Mouse (Mus musculus) heart, embryonic 16.5 days (tissue): ENCODE data around the gene Ndufs2. TPM values are rescaled to one million over a fixed set of nuclear protein-coding genes. Genes with fewer than 3 reads are reported as not detected.

Experiments
- ATAC-seq: fragments of 200-750 bp; cut with Nextera tagmentation; replicated peaks from 2 replicates; pipeline ENCODE4 v1.8.0; 2017; ENCODE audit warnings: moderate number of reproducible peaks; ENCODE audit not compliant: insufficient read depth, low FRiP score; ENCODE audit errors: extremely low read depth
- H3K27ac ChIP-seq: fragments of 300-500 bp; sonication (generic); 2 replicates; pipeline ENCODE4 v1.5.1; 2014; ENCODE audit warnings: mild to moderate bottlenecking, low read length, control low read depth, moderate library complexity
- H3K27me3 ChIP-seq: fragments of 300-500 bp; sonication (generic); 2 replicates; pipeline ENCODE4 v1.6.1; 2014; ENCODE audit warnings: low read length, mixed read lengths; ENCODE audit not compliant: control insufficient read depth, insufficient read depth
- H3K36me3 ChIP-seq: fragments of 300-500 bp; sonication (generic); 2 replicates; pipeline ENCODE4 v1.6.1; 2014; ENCODE audit not compliant: control insufficient read depth, insufficient read depth
- H3K4me1 ChIP-seq: fragments of 300-500 bp; sonication (generic); 2 replicates; pipeline ENCODE4 v1.6.1; 2014; ENCODE audit warnings: low read length, mixed read lengths; ENCODE audit not compliant: control insufficient read depth, insufficient read depth
- H3K4me2 ChIP-seq: fragments of 300-500 bp; sonication (generic); 2 replicates; pipeline ENCODE4 v1.6.1; 2014; ENCODE audit warnings: low read depth, mild to moderate bottlenecking, control low read depth, low read length
- H3K4me3 ChIP-seq: fragments of 300-500 bp; sonication (generic); 2 replicates; pipeline ENCODE4 v1.5.1; 2014; ENCODE audit warnings: mild to moderate bottlenecking, control low read depth, low read length
- H3K9ac ChIP-seq: fragments of 300-500 bp; sonication (generic); 2 replicates; pipeline ENCODE4 v1.6.1; 2014; ENCODE audit warnings: low read length, control low read depth
- H3K9me3 ChIP-seq: fragments of 300-500 bp; sonication (generic); replicated peaks from 2 replicates; pipeline ENCODE4 v1.6.1; 2016; ENCODE audit warnings: low read length; ENCODE audit not compliant: control insufficient read depth
- WGBS: fragments of 180-500 bp; shearing (Covaris S2); extraction: QIAGEN DNeasy Blood & Tissue Kit; methylation state at CpG from one replicate; pipeline ENCODE4 v1.1.7; 2014; 5-methylcytosine and 5-hydroxymethylcytosine counted together
- polyA plus RNA-seq: library from polyadenylated mRNA; unstranded; fragments of >200 nt; fragmentation: Nextera tagmentation; extraction: Ambion mirVana; gene quantifications from 2 replicates; pipeline ENCODE4 v1.2.1, GENCODE M21; 2015

Ndufs2 gene
- polyA plus RNA-seq, 1 experiment from 2014 or later = 700 TPM

DNA sequence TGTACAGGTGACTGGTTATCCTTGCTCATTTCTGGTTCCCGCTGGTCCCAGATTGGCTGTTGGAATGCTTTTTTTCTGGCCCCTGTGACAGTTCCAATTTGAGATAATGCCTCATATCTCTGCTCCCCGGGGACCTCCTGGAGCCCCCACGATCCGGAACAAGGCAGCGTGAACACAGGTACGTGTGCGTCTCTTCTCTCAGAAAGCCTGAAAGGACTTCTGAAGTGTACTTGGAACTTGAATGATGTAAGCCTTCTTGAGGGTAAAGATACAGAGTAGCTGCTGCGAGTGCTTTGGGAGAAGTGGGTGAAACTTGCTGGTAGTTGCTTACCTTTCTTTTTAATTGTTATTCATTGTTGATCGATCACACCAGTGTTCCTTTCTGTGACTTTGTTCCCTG lies 20.0 kb upstream of the Ndufs2 start:
- Histone ChIP-seq H3K27ac (0 out of 2 replicates have a peak overlapping the region, but pooled peaks have one; percentile 16), H3K27me3 (no peaks in the 10 kb centered on the region), H3K4me2 (peak overlapping the region; percentile 100), H3K9ac (peak overlapping the region; percentile 95), H3K36me3 (peaks cover 36% of the 10 kb centered on the region), H3K9me3 (no peaks in the 10 kb centered on the region), H3K4me3 (peak overlapping the region; percentile 93), H3K4me1 (peaks cover 16% of the 10 kb centered on the region)
- 34% methylated on average over 9 of the region's 9 CpGs for WGBS
- no peak for ATAC-seq

DNA sequence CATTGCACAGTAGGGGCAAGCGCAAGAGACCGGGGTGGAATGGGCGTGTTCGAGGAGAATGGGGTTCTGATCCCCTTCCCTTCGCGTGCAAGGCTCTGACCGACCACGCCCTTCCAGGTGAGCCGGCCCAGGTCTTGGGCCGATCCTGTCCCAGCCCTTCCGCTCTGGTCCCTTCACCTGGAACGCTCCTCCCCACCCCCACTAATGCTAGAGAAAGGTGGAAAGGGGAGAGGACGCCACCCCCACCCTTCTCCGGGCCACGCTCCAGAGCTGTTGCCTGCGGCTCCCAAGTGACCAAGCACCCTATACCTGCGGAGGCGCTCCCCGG lies 19.3 kb upstream of the Ndufs2 start:
- under 1% methylated on average over 19 of the region's 19 CpGs for WGBS
- ATAC-seq = peak; percentile 61

DNA sequence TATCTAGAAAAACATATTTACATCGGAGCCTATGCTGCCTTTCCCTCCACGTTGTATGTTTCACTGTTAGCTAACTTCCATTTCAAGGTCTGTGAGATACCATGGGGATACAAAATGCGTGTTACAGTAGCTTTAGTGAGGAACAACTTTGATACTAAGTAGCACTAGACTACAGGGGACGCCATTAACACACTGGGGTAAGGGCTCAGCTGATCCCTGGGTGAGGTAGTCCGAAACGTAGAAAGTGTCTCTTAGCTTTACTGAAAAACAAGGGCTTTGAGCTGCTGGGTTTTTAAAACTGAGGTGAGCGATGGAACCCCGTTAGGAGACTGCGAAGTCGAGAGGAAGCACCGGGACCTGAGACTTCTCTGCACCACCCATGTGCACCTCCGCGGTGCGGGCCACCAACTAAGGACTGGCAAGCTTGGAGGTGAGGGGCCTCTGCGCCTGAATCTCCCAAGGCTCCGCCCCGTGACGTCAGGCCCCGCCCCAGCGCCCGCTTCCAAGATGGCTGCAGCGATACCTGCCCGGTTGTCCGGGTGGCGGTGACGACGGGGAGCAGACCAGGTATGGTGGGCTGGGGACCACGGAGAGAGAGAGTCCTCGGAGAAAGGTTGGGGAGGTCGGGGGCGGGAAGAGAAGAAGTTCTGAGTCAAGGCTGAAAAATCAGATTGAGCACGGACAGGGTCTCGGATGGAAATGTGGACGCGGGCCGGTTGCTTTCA lies 18.8 kb upstream of the Ndufs2 start, which contains the start of gene B4galt3:
Gene B4galt3, plus strand, starts transcription at position 481 of the 725 bp plus-strand sequence.
- Histone ChIP-seq H3K27ac (peak within 1 kb of the TSS; percentile 73), H3K27me3 (no peaks in the 10 kb centered on the region), H3K9ac (peak within 1 kb of the TSS; percentile 95), H3K36me3 (peaks cover 25% of the 10 kb centered on the region), H3K9me3 (no peaks in the 10 kb centered on the region), H3K4me2 (peak within 1 kb of the TSS; percentile 100), H3K4me1 (peaks cover 16% of the 10 kb centered on the region), H3K4me3 (peak within 1 kb of the TSS; percentile 93)
- peak; percentile 95 for ATAC-seq
- 4% methylated on average over 36 of the region's 36 CpGs for WGBS

More for the DNA sequence above, 19.3 kb upstream of the Ndufs2 start:
- Histone ChIP-seq H3K9ac (peak overlapping the region; percentile 95), H3K9me3 (no peaks in the 10 kb centered on the region), H3K27me3 (no peaks in the 10 kb centered on the region), H3K36me3 (peaks cover 30% of the 10 kb centered on the region), H3K4me3 (peak overlapping the region; percentile 93), H3K4me1 (peaks cover 16% of the 10 kb centered on the region), H3K4me2 (peak overlapping the region; percentile 100), H3K27ac (peak overlapping the region; percentile 73)

DNA sequence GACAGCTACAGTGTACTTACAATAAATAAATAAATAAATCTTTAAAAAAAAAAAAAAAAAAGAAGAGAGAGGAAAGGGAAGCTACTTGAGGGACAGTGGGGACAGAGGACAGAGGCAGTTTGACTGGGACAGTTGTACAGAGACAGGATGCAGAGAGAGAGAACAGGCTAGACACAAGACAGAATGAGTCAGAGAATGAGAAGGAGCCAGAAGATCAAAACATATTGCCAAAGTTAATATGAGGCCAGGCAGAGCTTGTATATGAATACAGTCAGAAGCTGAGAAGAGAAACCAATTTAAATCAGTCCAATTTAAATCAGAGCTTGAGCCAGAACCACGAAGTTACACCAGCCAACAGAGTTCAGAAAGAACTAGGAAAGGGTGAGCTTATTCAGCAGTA lies 17.2 kb upstream of the Ndufs2 start:
- Histone ChIP-seq H3K36me3 (peaks cover 12% of the 10 kb centered on the region), H3K9ac (no peak overlapping the region), H3K4me1 (peaks cover 23% of the 10 kb centered on the region), H3K9me3 (no peaks in the 10 kb centered on the region), H3K27me3 (no peaks in the 10 kb centered on the region), H3K4me2 (no peak overlapping the region), H3K4me3 (no peak overlapping the region), H3K27ac (no peak overlapping the region)
- no peak for ATAC-seq
- WGBS = 66% methylated on average over 1 of the region's 1 CpGs

DNA sequence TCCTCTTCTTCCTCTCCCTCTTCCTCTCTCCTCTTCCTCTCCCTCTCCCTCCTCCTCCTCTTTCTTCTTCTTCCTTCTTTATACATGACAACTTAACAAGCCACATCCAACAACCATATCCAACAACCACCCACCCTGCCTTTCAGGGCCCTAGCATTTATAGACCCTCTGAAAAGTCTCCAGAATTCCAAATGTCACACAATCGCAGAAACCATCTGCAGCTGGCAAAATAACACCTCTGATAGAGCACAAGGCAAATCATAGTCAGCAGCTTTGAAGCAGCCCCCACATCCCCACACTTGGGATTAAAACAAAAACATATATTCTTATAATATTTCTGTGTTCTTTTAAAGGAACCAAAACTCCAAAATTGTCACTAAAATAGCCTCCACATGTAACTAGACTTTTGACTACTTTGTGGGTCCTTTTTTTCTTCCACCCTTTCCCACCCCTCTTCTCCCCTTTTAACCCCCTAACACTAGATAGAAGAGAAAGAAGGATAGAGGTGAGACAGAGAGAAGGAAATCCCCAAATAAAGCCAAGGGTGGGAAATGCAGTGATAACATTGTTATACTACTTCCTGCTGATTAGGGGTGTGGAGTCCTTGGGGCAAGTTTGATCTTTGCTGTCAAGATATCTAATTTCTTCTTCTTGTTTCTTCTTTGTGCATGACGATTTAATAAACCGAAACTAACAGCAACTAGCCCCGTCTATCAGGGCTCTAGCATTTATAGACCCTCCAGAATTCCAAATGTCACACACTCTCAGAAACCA lies 15.0 kb upstream of the Ndufs2 start:
- no peak overlapping the region for H3K4me2 ChIP-seq

DNA sequence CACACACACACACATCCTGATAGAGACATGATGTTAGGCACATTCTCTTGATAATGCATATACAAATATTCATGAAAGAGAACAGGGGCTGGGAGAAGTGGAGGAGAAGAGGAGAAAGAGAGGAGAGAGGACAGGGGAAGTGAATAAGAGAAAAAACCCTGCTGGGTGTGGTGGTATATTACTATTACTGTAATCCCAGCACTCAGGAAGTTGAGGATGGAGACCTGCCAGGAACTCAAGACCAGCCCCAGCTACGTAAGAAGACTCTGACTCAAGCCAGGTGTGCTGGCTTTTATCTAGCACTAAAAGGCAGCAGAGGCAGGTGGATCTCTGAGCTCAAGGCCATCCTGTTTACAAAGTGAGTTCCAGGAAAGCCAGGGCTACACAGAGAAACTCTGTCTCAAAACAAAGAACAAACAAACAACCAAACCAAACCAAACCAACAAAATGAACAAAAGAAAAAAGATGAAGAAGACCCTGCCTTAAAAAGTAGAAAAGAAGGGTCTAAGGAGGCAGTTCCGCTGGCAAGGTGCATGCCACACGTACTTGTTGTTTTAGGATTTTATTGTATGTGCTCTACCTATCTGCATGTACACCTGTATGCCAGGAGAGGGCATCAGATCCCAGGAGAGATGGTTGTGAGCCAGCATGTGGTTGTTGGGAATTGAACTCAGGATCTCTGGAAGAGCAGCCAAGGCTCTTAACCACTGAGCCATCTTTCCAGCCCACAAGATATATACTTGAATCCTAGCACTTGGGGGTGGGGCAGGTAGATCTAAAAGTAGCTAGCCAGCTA lies 12.7 kb upstream of the Ndufs2 start:
- no peaks in the 10 kb centered on the region for H3K27me3 ChIP-seq
- no peak overlapping the region; the same call in 1 of the 2 replicates for H3K4me3 ChIP-seq
- H3K27ac ChIP-seq = peak overlapping the region; percentile 92
- WGBS = 69% methylated on average over 3 of the region's 3 CpGs
- peak overlapping the region; percentile 30; the same call in 1 of the 2 replicates for H3K9ac ChIP-seq
- H3K36me3 ChIP-seq = no peaks in the 10 kb centered on the region
- peak overlapping the region; percentile 68 for H3K4me2 ChIP-seq
- H3K4me1 ChIP-seq = peaks cover 23% of the 10 kb centered on the region
- H3K9me3 ChIP-seq = no peaks in the 10 kb centered on the region
- no peak for ATAC-seq

More for the DNA sequence above, 15.0 kb upstream of the Ndufs2 start:
- no peak overlapping the region for H3K4me3 ChIP-seq
- H3K27me3 ChIP-seq = no peaks in the 10 kb centered on the region
- H3K36me3 ChIP-seq = no peaks in the 10 kb centered on the region
- whole genome bisulfite sequencing = 39% methylated on average over 4 of the region's 4 CpGs
- peak overlapping the region; percentile 11; the same call in 1 of the 2 replicates for H3K9ac ChIP-seq
- peak overlapping the region; percentile 18; the same call in 1 of the 2 replicates for H3K27ac ChIP-seq
- peaks cover 26% of the 10 kb centered on the region for H3K4me1 ChIP-seq
- no peak for ATAC-seq
- H3K9me3 ChIP-seq = no peaks in the 10 kb centered on the region

DNA sequence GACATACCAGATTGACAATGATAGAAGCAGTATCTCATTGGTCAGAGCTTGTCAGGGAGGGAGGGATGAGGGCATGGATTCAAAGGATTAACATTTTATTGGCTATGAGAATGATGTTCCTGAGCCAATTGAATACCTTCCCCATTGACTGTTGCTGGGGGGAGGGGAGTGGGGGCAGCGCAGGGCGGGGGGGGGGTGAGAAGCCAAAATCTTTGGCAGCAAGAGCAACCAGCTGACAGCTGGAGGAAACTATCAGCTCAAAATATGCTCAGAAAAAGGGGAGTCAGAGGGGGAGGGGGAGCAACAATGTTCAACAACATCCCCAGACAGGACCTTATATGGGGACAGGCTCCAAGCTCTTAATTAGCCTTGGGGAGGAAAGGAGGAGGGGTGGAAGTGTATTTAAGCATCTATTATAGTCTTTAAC lies 12.0 kb upstream of the Ndufs2 start:
- Histone ChIP-seq H3K27ac (peak overlapping the region; percentile 92), H3K9me3 (no peaks in the 10 kb centered on the region), H3K9ac (no peak overlapping the region; the same call in 1 of the 2 replicates), H3K4me1 (peaks cover 25% of the 10 kb centered on the region), H3K4me3 (peak overlapping the region; percentile 33; the same call in 1 of the 2 replicates), H3K27me3 (no peaks in the 10 kb centered on the region), H3K4me2 (peak overlapping the region; percentile 68), H3K36me3 (no peaks in the 10 kb centered on the region)
- 0% methylated on average over 2 of the region's 2 CpGs for WGBS
- ATAC-seq = peak; percentile 88

DNA sequence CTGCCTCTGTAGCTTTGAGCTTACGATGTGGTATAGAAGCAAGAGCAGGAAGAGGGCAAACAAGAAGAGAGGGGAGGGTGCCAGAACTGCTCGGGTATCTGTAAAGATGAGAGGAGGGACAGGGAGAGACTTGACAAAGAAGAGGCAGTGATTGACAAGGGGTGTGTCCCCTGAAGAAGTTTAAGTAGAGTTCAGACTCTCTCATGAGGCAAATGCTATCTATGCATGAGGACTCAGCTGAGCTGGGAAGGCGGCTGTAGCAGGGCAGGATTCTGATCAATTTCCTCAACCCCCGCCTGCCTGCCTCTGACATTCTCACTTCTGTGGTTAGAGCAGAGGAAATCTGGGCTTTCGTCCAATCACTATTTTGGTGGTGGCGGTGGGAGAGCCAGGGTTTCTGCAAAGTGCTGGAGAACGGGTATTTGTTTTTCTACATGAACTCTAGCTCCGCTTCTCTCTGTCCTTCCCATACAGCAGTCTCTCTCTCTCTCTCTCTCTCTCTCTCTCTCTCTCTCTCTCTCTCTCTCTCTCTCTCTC lies 11.5 kb upstream of the Ndufs2 start:
- Histone ChIP-seq H3K27me3 (no peaks in the 10 kb centered on the region), H3K4me3 (peak overlapping the region; percentile 33), H3K4me2 (peak overlapping the region; percentile 68), H3K4me1 (peaks cover 25% of the 10 kb centered on the region), H3K27ac (peak overlapping the region; percentile 92), H3K9ac (peak overlapping the region; percentile 70), H3K36me3 (no peaks in the 10 kb centered on the region), H3K9me3 (no peaks in the 10 kb centered on the region)
- ATAC-seq = peak; percentile 78
- WGBS = 1% methylated on average over 8 of the region's 8 CpGs
